Mouse (Mus musculus): ENCODE measurements around the gene Tmem160.

The Tmem160 gene

DNA sequence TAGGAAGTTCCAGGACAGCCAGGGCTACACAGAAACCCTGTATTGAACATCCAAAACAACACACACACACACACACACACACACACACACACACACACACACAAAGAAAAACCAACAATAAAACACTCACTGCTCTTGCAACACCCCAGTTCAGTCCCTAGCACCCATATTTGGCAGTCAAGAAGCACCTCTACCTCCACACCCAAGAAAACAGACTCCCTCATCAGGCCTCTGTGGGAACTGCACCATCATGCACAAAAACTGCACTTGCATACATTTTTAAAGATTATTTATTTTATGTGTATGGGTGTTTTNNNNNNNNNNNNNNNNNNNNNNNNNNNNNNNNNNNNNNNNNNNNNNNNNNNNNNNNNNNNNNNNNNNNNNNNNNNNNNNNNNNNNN, 11.3 kb upstream of the Tmem160 start:
- in situ Hi-C loops (cut with MboI, MseI) = no loop called here

DNA sequence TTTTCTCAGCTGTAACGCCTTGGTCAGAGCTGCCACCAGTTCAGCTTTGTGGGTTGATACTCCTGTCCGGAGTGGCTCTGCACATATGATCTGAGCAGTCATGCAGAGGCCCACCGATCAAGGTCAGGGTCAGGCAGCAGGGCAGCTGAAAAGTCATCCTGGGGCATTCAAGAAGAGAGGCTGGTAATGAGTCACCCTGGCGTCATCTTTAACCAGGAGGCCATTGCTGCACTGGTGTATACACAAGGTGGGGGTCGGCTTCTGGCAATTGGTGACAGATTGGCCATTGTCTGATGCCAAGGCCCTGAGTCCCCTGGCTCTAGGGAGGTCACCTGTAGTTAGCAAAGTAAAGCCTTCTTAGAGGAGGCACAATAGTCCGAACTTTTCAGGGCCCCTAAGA, 923 bp upstream of the Tmem160 start:
- in situ Hi-C loops (cut with MboI, MseI) = no loop called here

DNA sequence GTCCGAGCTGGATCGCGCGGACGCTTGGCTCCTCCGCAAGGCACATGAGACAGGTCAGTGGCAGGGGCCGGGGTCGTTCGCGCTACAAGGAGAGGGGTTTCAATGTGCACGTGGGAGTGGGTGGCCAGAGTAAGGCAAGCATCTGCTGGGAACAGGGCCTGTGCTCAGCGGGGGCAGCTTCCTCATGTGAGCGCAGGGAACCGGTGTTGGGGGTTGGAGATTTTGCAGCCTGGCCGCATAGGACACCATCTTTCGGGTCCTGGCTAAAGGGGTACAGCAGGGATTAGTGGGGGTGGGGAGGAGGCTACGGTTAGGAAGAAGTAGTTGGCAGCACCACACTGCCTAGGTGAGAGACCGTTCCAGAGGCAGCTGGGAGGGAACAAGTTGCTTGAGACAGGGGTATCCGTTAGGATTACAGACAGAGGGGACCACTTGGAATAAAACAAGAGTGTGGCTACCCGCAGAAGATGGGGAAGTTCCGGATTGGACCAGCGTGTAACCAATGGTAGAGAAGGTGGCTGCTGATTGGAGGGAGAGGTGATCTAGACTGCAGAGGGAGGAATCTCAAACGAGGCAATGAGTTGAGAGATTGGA, 636 bp downstream of the Tmem160 start:
- in situ Hi-C loops (cut with MboI, MseI) = no loop called here

DNA sequence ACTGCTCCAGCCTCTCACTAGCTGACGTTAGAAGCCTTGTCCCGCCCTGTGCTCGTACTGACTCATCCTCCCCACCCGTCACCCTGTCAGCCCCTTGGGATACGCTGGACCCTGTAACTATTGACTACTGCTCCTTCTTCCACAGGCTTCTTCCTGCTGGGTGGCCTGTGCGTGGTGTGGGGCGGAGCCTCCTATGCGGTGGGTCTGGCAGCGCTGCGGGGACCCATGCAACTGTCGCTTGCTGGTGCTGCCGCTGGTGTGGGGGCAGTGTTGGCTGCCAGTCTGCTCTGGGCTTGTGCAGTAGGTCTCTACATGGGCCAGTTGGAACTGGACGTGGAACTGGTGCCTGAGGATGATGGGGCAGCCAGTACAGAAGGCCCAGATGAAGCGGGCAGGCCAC, 2.4 kb downstream of the Tmem160 start:
- in situ Hi-C loops (cut with MboI, MseI) = no loop called here

DNA sequence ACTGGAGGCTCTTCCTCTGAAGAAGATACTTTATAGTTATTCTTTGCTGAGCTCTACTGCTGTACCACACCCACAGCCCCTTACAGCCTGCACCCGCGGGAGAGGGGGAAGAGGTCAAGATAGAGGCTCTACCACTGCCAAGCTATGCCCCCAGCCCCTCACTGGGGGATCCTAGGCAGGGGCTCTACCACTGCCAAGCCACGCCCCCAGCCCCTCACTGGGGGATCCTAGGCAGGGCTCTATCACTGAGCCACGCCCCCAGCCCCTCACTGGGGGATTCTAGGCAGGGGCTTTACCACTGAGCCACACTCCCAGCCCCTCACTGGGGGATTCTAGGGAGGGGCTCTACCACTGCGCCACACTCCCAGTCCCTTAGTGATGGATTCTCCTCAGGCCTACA, 3.7 kb downstream of the Tmem160 start:
- in situ Hi-C loops (cut with MboI, MseI) = no loop called here

DNA sequence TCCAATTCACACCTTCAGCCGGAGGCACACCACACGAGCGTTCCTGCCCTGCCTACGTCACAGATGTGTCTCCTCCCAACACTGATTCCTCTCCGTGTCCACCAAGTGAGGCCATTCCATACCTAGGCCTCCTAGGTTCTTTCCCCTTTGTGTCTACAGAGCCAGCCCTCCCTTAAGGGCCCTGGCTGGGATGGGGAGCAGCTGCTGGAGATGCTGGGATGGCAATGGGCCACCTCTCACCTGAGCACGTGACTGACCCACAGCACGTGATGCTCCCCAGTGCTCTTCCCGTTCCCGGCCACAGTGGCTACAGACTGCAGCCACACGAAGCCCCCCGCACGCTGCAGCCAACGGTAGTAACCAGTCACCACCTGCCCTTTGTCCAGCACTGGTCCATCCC, 8.0 kb downstream of the Tmem160 start:
- in situ Hi-C loops (cut with MboI, MseI) = no loop called here

DNA sequence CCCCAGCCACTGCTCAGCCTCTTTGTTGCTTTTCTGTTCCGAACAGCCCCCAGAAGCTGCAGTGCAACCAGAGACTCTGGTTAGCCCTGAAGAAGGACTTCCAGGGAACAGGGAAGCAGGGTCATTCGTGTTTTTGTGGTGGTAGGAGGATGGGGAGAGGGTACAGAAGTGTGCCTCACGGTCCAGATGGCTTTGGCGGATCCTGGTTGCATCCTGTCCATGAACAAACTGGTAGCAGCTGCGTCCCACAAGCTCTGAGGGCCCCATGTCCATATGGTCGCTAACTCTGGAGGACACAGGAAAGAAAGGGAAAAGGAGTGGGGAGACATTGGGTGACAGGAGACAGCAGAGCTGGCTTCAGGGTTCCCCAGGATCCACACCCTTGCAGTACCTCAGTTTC, 8.6 kb downstream of the Tmem160 start:
- in situ Hi-C loops (cut with MboI, MseI) = no loop called here

DNA sequence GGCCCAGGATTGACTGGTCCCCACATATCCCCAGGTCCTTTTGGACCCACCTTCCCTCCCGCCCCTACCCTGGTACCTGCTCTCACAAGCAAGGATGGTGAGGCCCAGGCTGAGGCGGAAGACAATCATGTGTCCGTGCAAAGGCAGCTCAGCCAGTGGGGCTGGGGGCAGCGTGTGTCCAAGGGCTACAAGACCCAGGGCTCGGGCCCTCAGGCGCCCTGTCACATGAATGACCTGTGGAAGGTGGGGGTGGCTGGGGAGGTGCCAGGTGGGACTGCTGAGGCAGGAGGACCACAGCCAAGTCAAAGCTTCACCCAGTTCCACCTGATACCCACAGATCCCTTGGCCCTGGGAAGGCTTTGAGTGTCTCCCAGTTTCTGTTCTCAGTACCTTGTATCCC, 9.1 kb downstream of the Tmem160 start:
- in situ Hi-C loops (cut with MboI, MseI) = no loop called here

DNA sequence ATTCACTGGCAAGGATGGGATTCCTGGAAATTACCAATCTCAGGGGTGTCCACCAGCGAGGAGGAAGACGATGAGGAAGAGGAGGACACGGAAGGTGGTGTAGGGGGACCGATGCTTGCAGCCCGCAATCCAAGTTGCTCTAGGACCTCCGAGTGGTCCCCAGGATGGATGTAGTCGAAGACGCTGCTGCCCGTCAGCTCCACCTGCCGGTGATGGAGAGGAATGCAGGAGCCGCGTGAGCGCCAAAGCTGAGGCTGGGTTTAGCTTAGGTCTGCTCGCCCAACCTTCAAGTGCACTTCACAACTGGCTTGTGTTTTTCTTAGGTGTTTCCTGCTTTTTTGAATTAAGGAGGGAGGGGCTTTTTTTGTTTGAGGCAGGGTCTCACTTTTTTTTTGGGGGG, 10.6 kb downstream of the Tmem160 start:
- in situ Hi-C loops (cut with MboI, MseI) = no loop called here

DNA sequence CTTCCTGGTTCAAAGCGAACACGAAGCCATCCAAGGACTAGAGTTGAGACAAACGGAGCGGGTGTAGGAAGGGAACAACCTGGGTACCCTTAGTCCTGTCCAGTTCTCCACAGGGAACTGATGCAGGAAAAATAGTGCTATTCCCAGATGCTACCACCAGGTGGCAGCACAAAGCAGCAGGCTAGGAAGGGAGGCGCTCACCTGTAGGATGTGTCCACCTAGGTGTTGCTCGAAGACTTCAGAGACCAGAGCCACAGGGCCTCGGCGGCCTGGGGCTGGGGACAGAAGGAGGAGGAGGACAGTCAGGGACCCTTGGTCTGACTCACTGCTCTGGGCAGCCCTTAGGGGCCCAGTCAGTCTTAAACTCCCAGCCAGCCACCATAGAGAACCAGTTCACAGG, 12.6 kb downstream of the Tmem160 start:
- in situ Hi-C loops (cut with MboI, MseI) = no loop called here

DNA sequence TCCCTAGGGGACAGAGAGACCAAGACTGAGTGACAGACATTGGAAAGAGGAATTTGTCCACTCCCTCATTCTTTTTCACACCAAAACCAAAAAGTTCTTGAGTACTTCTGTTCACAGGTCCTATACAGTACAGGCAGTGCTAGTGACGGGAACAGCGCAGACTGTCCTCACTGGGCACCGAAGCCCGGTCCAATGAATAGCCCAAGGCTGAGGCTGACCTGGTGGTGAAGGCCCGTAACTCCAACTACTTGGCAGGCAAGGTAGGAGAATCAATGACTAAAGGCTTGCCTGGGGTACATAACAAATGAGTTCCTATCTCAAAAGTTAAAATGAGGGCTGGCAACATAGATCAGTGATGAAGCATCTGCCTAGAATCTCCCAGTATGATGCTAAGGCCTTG, 13.0 kb downstream of the Tmem160 start:
- in situ Hi-C loops (cut with MboI, MseI) = no loop called here

DNA sequence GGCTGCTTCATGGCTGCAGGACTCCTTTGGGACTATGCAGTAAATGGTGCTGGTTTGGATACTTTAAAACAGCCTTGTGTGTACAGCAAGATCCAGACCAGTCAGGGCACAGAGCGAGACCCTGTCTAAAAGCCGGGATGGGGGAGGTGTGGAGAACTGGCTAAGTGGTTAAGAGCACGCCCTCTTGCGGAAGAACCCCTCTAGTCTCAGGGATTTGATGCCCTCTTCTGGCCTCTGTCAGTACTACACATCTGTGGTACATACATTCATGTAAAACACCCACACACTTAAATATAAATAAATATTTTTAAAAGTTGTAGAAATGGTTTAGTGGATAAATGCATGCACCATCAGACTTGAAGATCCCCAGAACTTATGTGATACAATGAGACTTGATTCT, 14.0 kb downstream of the Tmem160 start:
- in situ Hi-C loops (cut with MboI, MseI) = no loop called here

DNA sequence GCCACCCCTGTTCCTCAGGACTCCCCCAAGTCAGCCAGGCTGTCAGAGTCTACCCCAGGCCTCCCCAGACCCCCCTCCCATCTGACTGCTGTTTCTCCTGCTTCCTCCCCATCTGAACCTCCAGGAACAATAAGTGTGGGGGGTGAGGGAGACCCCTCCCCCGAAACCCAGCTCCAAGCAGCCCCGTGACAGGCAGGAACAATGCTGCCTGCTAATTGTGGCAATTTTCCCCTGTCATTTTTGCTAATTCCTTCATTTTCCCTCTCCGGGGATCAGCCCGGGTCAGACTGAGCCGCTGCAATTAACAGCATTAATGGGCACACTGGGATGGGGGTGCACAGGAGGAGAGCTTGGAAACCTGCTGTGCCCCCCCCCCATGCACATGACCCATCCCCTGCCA, 15.5 kb downstream of the Tmem160 start:
- in situ Hi-C loops (cut with MboI, MseI) = no loop called here

DNA sequence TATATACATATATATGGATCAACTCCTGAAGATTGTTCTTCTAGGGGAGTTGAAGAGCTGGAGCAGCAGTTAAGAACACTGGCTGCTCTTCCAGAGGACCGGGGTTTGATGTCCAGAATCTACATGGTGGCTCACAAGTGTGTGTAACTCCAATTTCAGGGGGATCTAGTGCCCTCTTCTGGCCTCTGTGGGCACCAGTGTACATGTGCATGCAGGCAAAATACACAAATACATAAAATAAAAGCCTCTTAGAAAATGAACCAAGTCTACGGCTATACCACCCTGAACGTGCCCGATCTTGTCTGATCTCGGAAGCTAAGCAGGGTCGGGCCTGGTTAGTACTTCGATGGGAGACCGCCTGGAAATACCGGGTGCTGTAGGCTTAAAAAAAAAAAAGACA, 19.0 kb downstream of the Tmem160 start:
- in situ Hi-C loops (cut with MboI, MseI) = no loop called here

DNA sequence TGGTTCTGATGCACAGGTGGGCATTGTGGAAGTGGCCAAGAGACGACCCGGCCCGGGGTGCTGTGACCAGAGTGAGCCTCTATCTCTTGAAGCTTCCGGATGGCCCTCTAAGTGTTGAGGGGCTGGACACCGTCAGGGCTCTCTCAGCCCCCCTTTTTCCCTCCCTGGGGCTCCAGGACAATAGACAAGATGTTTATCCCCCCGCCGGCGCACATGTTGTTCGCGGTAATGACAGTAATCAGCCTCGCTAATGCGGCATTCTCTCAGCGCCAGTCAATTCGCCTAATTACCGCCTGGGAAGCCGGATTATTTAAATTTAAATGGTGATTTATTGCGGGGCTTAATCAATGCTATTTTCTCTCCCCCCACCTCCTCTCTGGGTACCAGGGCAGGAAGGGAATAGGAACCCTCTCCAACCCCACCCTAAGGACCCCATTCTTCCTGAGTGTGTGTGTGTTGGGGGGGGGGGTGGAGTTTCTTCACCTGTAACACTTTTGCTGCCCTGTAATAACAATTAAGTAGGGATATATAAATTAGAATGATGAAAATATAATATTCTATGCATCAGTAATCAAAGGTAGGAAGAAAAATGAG, 19.6 kb downstream of the Tmem160 start:
- in situ Hi-C loops (cut with MboI, MseI) = no loop called here

DNA sequence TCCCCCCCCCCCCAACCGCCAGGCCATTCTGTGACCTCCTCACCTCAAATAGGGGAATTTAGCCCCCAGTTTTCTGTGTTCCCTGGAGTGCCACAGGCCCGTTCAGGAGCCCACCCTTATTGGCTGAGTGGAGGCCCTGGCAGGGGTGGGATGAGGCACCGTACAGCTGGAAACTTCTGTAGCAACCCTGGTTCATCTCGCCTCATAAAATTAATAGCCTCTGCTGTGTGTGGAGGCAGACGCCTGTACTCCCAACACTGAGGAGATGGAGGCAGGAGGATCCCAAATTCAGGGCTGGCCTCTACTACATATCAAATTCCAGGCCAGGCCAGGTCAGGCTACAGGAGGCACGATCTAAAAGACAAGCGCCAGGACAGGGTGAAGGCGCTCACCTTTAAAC, 21.3 kb downstream of the Tmem160 start:
- in situ Hi-C loops (cut with MboI, MseI) = no loop called here

DNA sequence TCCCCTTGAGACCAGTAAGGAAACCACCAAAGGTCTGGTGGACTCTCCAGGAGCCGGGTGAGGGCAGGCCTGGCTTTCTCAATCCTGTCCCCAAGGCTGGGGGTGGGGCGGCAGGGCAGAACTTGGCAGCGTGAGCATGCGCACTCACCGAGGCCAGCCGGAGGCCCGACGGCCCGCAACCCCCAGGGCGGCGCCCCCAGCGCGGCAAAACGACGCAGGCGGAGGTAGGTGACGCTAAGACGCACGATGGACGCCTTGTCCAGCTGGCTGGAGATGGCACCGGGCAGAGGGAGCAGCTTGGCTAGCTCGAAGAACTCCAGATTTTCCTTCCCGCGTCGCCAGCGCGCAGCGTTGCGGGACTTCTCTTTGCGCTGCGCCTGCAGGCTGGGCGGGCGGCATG, 21.9 kb downstream of the Tmem160 start:
- in situ Hi-C loops (cut with MboI, MseI) = no loop called here

DNA sequence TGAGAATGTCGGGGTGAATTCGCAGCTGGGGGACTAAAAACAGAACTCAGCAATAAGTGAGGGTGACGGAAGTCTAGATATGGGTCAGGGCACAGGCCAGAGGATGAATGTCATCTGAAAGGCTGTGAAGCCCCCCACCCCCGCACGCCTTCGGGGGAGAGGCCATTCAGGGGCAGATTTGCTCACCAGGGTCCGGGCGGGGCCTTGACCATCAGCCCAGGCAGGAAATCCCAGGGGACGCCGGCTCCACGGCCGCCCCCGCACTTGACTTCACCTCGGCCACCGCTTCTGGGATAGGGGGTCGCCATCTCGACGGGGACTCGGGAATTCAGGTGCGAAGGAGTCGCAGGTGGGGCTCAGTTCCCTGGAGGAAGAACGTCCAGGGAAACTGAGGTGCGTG, 22.7 kb downstream of the Tmem160 start:
- in situ Hi-C loops (cut with MboI, MseI) = no loop called here

DNA sequence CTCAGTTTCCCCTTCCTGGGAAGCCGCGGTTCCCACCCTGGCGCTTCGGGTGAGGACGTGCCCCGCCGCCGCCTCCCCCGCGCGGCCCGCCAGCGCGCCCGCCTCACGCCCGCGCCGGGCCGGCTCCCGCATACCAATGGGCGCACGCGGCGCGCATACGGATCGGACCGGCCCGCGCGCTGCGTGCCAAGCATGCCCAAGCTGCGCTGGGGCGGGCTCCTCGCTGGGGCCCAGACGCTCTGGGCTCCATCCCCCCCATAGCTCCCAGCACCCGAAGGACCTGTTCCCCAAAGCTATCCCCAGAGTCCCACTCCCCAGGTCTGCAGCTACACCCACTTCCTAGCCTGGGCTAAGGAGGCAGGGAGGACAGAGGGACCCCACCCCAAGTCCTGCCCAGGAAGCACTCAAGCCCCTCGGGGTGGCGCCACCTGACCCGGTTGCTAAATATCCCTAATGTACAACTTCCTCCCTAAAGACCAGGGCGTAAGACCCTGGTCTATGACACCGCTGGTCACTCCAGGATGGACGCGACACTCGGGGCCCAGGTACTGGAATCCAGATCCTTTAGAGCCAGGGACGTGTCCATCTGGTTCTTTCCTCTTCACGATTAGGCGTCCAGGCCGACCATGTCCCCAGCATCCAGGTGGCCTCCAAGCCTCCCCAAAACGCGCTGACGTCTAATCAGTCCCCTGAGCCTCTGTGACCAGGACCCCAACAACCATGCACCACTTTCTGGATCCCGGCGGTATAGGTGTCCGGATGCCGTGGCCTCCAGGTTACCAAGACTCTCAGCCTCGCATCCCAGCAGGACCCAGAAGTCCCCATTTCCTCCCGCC, 23.4 kb downstream of the Tmem160 start:
- in situ Hi-C loops (cut with MboI, MseI) = no loop called here

DNA sequence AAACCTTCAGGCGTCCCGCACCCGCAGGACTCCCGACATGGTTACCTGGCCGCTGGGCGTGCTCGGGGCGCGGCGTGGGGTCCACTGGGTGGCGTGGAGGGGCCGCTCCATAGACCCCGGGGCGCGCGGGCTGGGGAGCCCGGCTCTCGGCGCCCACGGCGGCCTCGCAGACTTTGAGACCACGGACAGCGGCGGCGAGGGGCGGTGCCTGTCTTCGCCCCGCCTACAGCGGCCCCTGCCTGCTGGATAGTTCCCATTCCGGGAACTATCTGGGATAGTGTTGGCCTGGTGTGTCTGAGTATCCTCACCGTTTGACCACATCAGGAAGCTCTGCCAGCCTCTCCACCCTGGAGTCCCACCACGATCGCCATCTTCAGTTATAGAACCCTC, 24.0 kb downstream of the Tmem160 start:
- in situ Hi-C loops (cut with MboI, MseI) = no loop called here

DNA sequence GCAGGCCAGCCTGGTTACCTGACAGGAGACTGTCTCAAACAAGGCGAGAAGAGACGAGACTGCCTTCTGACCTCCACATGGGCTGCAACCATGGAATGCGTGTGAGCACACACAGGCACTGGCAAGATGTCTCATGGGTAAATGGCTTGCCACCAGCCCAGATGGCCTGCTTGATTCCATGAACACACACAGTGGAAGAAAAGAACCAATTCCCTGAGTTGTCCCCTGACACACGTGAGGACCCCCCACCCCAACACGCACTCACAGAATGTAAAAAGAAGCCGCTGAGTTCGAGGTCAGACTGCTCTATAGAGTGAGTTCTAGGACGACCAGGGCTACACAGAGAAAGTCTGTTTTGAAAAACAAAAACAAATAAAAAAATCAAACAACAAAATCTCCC, 25.0 kb downstream of the Tmem160 start, which contains the start of gene Npas1:
TSS of gene Npas1 (minus strand) at position 101 of the 400 bp plus-strand sequence.
- in situ Hi-C loops (cut with MboI, MseI) = no loop called here

DNA sequence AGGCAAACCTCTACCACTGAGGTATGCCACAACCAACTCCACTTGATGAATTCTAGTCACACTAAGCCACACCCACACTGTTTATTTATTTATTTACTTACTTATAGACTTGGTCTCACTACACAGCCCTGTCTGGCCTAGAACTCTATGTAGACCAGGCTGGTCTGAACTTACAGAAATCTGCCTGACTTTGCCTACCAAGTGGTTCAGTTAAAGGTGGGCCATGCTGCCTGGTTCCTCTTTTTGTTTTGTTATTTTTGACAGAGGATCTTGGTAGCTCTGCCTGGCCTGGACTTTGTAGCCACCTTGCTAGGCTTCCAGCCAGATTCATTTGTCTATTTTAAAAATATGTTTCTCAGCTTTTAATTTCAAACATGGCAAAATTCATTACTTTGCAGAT, 36.2 kb downstream of the Tmem160 start:
- in situ Hi-C loops (cut with MboI, MseI) = no loop called here

DNA sequence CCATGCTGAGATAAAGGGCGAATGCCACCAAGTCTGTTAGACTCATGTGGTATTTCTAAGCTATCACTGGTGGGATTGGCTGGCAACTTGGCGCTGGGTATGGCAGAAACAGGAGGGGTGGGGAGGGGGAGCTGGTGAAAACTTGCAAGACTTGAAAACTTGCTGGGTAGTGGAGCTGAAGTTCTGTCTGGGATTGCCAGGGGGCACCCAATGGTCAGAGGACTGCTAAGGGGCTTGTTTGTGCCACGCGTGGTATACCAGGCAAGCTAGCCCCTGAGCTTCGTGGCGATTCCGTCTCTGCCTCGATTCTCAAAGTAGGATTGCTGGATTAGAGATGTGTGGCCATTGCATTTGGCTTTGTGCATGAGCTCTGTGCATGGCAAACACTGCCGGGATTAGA, 37.4 kb downstream of the Tmem160 start:
- in situ Hi-C loops (cut with MboI, MseI) = no loop called here
